Mouse (Mus musculus) midbrain, embryonic 14.5 days (tissue): Measurements from ENCODE around the gene Ifitm7. TPM values are rescaled to one million over a fixed set of nuclear protein-coding genes. Genes with fewer than 3 reads are reported as not detected.
"Not testable (repeated sequence)": the region's sequence is repeated elsewhere in the genome, so short reads cannot be mapped to it uniquely, and the experiment has no call there.

Source experiments
- ATAC-seq: fragments of 200-750 bp; cut with Nextera tagmentation; 2 replicates; pipeline ENCODE4 v1.8.0; 2017; ENCODE audit warnings: moderate number of reproducible peaks, moderate library complexity; ENCODE audit not compliant: low FRiP score, low TSS enrichment
- DNase-seq: peaks from one replicate; pipeline ENCODE4 v3.0.0-alpha.2; 2015
- H3K27ac ChIP-seq: fragments of 300-500 bp; sonication (generic); replicated peaks from 2 replicates; pipeline ENCODE4 v1.5.1; 2014; ENCODE audit warnings: mild to moderate bottlenecking, low read depth, low read length, moderate library complexity
- H3K27me3 ChIP-seq: fragments of 300-500 bp; sonication (generic); 2 replicates; pipeline ENCODE4 v1.6.1; 2014; ENCODE audit warnings: low read length, control low read depth, mixed read lengths; ENCODE audit not compliant: control insufficient read depth, insufficient read depth
- H3K36me3 ChIP-seq: fragments of 300-500 bp; sonication (generic); 2 replicates; pipeline ENCODE4 v1.6.1; 2014; ENCODE audit warnings: low read length, control low read depth; ENCODE audit not compliant: control insufficient read depth, insufficient read depth
- H3K4me1 ChIP-seq: fragments of 300-500 bp; sonication (generic); 2 replicates; pipeline ENCODE4 v1.6.1; 2014; ENCODE audit warnings: mild to moderate bottlenecking, antibody characterized with exemption, low read length, control low read depth; ENCODE audit not compliant: control insufficient read depth, insufficient read depth
- H3K4me2 ChIP-seq: fragments of 300-500 bp; sonication (generic); 2 replicates; pipeline ENCODE4 v1.6.1; 2014; ENCODE audit warnings: mild to moderate bottlenecking, low read length, moderate library complexity
- H3K4me3 ChIP-seq: fragments of 300-500 bp; sonication (generic); replicated peaks from 2 replicates; pipeline ENCODE4 v1.5.1; 2014; ENCODE audit warnings: low read depth, low read length
- H3K9ac ChIP-seq: fragments of 300-500 bp; sonication (generic); replicated peaks from 2 replicates; pipeline ENCODE4 v1.6.1; 2014; ENCODE audit warnings: mild to moderate bottlenecking, low read length, moderate library complexity
- H3K9me3 ChIP-seq: fragments of 300-500 bp; sonication (generic); 2 replicates; pipeline ENCODE4 v1.6.1; 2016; ENCODE audit warnings: low read length, control low read depth, mixed read lengths; ENCODE audit not compliant: control insufficient read depth
- WGBS: fragments of 180-500 bp; shearing (Covaris S2); extraction: QIAGEN DNeasy Blood & Tissue Kit; methylation state at CpG from one replicate; pipeline ENCODE4 v1.1.7; 2014; 5-methylcytosine and 5-hydroxymethylcytosine counted together
- polyA plus RNA-seq: library from polyadenylated mRNA; unstranded; fragments of >200 nt; fragmentation: Nextera tagmentation; extraction: Ambion mirVana; gene quantifications from 2 replicates; pipeline ENCODE4 v1.2.1, GENCODE M21; 2014

Gene Ifitm7
- polyA plus RNA-seq, 1 experiment from 2014 or later = 1.8 TPM

GRCm38 (mm10) chr16:13992518-13993248 is 6.0 kb upstream of the Ifitm7 start:
- peaks cover 5% of the 10 kb centered on the region; the same call in 1 of the 2 replicates for H3K36me3 ChIP-seq
- no peak overlapping the region for H3K27ac ChIP-seq
- H3K9ac ChIP-seq = no peak overlapping the region
- no peak for ATAC-seq
- WGBS = 85% methylated on average over 11 of the region's 11 CpGs
- H3K27me3 ChIP-seq = no peaks in the 10 kb centered on the region
- DNase-seq = no peak
- H3K4me2 ChIP-seq = no peak overlapping the region
- H3K9me3 ChIP-seq = no peaks in the 10 kb centered on the region
- H3K4me3 ChIP-seq = no peak overlapping the region
- H3K4me1 ChIP-seq = peaks cover 12% of the 10 kb centered on the region

- peak overlapping the region; percentile 93 for H3K27ac ChIP-seq
- peak overlapping the region; percentile 96 for H3K9ac ChIP-seq
- H3K4me2 ChIP-seq = peak overlapping the region; percentile 62
- no peaks in the 10 kb centered on the region for H3K9me3 ChIP-seq
- H3K27me3 ChIP-seq = no peaks in the 10 kb centered on the region
- peak overlapping the region; percentile 82 for H3K4me3 ChIP-seq
- WGBS = 30% methylated on average over 3 of the region's 3 CpGs
- H3K4me1 ChIP-seq = peaks cover 16% of the 10 kb centered on the region
- no peaks in the 10 kb centered on the region for H3K36me3 ChIP-seq
- no peak for DNase-seq
- ATAC-seq = peak; percentile 62; the same call in 1 of the 2 replicates
Measured at GRCm38 (mm10) chr16:13986197-13986573, 503 bp downstream of the Ifitm7 start.

- no peak for DNase-seq
- Histone ChIP-seq H3K9me3 (no peaks in the 10 kb centered on the region), H3K27ac (no peak overlapping the region), H3K4me1 (peaks cover 9% of the 10 kb centered on the region; the same call in 1 of the 2 replicates), H3K4me3 (no peak overlapping the region), H3K36me3 (no peaks in the 10 kb centered on the region), H3K9ac (no peak overlapping the region), H3K27me3 (no peaks in the 10 kb centered on the region), H3K4me2 (no peak overlapping the region)
- 84% methylated on average over 5 of the region's 5 CpGs for whole genome bisulfite sequencing
- ATAC-seq = no peak
Measured at GRCm38 (mm10) chr16:13983161-13983560, 3.5 kb downstream of the Ifitm7 start.

GRCm38 (mm10) chr16:13981726-13982125 is 5.0 kb downstream of the Ifitm7 start:
- DNase-seq, H3K4me3 ChIP-seq, H3K27ac ChIP-seq, H3K27me3 ChIP-seq, H3K4me1 ChIP-seq, H3K36me3 ChIP-seq, ATAC-seq, H3K9ac ChIP-seq, H3K4me2 ChIP-seq, H3K9me3 ChIP-seq: not testable (repeated sequence)
- 72% methylated on average over 3 of the region's 3 CpGs for WGBS

GRCm38 (mm10) chr16:13977026-13977425 is 9.7 kb downstream of the Ifitm7 start:
- WGBS = 58% methylated on average over 1 of the region's 1 CpGs
- not testable (repeated sequence) for H3K9ac ChIP-seq, H3K27me3 ChIP-seq, H3K36me3 ChIP-seq, H3K4me3 ChIP-seq, H3K4me2 ChIP-seq, H3K27ac ChIP-seq, H3K9me3 ChIP-seq, H3K4me1 ChIP-seq, ATAC-seq, DNase-seq

- H3K9me3 ChIP-seq, H3K9ac ChIP-seq, H3K4me2 ChIP-seq, H3K27me3 ChIP-seq, H3K36me3 ChIP-seq, DNase-seq, H3K4me1 ChIP-seq, H3K27ac ChIP-seq, ATAC-seq, H3K4me3 ChIP-seq: not testable (repeated sequence)
- WGBS = 79% methylated on average over 4 of the region's 4 CpGs
Measured at GRCm38 (mm10) chr16:13976358-13976896, 10.3 kb downstream of the Ifitm7 start.

GRCm38 (mm10) chr16:13972051-13972450 is 14.6 kb downstream of the Ifitm7 start:
- Histone ChIP-seq H3K9ac (no peak overlapping the region), H3K9me3 (no peaks in the 10 kb centered on the region), H3K4me1 (no peaks in the 10 kb centered on the region), H3K4me3 (no peak overlapping the region), H3K4me2 (no peak overlapping the region), H3K27me3 (no peaks in the 10 kb centered on the region), H3K36me3 (no peaks in the 10 kb centered on the region), H3K27ac (no peak overlapping the region)
- DNase-seq (no peak), ATAC-seq (no peak)
- 92% methylated on average over 7 of the region's 8 CpGs for WGBS

- no peak overlapping the region for H3K9ac ChIP-seq
- no peaks in the 10 kb centered on the region for H3K4me1 ChIP-seq
- no peaks in the 10 kb centered on the region for H3K9me3 ChIP-seq
- H3K4me2 ChIP-seq = no peak overlapping the region
- no peak overlapping the region for H3K27ac ChIP-seq
- no peaks in the 10 kb centered on the region for H3K36me3 ChIP-seq
- no peaks in the 10 kb centered on the region for H3K27me3 ChIP-seq
- DNase-seq (no peak), ATAC-seq (no peak)
- no peak overlapping the region for H3K4me3 ChIP-seq
- WGBS = 98% methylated on average over 1 of the region's 1 CpGs
Measured at GRCm38 (mm10) chr16:13969096-13969495, 17.6 kb downstream of the Ifitm7 start.

GRCm38 (mm10) chr16:13962053-13962452 is 24.6 kb downstream of the Ifitm7 start:
- DNase-seq (no peak), ATAC-seq (no peak)
- Histone ChIP-seq H3K36me3 (no peaks in the 10 kb centered on the region), H3K4me1 (no peaks in the 10 kb centered on the region), H3K27me3 (no peaks in the 10 kb centered on the region), H3K9me3 (no peaks in the 10 kb centered on the region), H3K9ac (no peak overlapping the region), H3K4me3 (no peak overlapping the region), H3K4me2 (no peak overlapping the region), H3K27ac (no peak overlapping the region)
- WGBS = 29% methylated on average over 1 of the region's 1 CpGs
